Mouse (Mus musculus) cerebellum, postnatal 25 days (tissue): ENCODE data around the gene Elf2.
"Not testable (repeated sequence)": the region's sequence is repeated elsewhere in the genome, so short reads cannot be mapped to it uniquely, and the experiment has no call there.

Experiments used
- DNase-seq, 2 experiments: peaks; one replicate each; pipeline ENCODE4 v3.0.0; 2021; ENCODE audit warnings: mixed read lengths in 2 of 2

The Elf2 gene

DNA sequence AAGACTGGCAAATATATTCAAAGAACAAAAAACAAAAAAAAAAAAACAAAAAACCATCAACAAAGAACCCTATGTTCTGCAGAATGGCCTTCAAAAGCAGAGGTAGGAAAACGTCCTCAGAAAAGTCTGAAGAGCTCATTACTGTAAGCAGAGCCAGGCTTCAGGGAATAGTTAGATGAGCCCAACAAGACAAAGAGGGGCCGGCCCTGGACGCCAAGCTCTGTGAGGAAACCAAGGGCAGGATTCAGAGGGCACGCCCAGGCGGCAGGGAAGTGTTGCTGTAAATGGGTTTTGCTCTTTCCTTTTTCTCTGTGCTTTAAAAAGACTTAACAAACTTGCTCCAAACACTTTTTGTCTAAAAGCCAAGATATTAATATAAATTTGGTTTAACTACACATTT is 12.6 kb downstream of the Elf2 start:
- DNase-seq, result no peak

DNA sequence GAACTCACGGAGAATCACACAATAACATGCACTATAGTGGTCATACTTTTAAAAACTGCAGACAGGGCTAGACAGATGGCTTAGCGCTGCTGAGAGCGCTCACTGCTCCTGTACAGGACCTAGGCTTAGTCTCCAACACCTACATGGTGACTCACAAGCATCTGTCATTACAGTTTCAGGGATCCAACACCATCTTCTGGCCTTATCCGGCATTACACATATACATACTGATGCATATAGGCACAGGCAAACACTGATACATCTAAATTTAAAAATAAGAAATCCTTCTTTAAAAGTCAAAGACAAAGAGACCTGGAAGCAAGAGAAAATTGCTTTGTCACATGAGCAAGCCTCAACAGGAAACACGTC is 13.1 kb downstream of the Elf2 start:
- DNase-seq, result no peak

DNA sequence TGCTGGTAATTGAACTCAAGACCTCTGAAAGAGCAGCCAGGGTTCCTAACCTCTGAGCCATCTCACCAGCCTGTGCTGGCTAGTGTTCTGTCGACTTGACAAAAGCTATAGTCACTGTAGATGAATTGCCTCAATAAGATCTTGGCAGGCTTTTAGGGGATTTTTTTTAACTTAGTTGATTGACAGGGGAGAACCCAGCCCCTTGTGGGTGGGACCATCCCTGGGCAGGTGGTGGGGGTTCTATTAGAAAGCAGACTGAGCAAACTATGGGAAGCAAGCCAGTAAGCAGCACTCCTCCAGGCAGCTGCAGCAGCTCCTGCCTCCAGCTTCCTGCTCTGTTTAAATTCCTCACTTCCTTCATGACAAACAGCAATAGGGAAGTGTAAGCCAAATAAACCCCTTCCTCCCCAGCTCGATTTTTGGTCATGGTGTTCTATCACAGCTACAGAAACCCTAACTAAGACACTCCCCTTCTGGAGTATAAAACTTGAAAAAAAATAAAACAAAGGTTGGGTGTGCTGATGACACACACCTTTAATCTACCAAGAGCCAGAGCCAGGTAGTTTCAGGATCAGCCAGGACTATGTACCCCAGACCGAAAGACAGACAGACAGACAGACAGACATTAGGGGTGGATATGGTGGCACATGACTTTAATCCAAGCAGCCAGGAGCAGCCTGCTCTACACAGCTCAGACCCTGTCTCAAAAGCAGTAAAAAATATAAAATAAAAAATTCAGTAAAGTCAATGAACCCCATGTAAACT is 13.6 kb downstream of the Elf2 start:
- DNase-seq, result no peak

DNA sequence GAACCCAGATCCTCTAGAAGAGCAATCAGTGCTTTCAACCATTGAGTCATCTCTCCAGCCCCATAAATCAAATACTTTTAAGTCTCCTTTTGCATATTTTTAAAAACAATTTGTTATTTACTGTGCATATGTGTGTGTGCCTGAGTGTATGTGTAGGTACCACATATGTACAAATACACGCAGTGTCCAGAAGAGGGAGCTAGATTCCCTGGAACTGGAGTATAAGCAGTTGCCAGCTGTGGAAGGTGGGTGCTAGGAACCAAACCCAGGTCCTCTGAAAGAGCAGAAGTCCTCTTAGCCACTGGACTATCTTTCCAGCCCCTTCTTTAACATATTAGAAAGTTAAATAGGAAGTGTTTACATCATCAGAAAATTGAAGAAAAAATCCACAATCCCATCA is 15.0 kb downstream of the Elf2 start:
- no peak for DNase-seq

DNA sequence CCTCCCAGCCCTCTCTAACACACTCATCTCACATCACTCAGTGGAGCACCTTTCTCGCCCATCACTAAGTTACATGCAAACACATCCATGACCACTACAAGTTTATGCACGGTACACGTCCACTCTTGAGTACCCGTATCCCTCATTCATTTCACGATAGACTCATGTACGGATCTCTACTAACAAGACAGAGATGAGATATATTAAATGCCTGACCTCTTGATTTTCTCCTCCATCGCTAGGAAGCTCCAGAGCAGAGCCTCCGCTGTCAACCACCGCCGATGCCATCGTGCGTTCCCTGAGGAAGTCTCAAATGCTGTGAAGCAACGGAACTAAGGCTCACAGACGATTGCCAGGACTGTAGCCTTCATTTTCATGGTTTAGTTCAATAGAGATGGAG is 17.5 kb downstream of the Elf2 start:
- no peak for DNase-seq

DNA sequence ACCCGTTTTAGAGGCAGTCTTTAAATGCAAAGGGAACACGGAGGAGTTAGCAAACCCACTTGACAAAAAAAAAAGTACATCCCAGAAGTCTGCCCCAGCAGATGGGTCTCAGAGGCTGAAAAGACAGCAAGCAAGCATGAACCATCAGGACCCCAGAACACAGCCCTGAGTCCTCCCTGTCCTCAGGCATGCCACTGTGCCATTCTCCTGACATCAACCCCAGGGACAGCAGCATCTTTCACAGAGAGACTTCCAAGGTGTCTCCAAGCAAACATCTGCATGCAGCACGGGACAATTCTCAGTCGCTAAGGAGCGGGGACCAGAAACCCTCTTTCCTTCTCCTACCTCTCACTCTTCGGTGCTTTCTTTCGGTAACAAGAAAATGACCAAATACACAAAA is 18.1 kb downstream of the Elf2 start:
- DNase-seq, result no peak

DNA sequence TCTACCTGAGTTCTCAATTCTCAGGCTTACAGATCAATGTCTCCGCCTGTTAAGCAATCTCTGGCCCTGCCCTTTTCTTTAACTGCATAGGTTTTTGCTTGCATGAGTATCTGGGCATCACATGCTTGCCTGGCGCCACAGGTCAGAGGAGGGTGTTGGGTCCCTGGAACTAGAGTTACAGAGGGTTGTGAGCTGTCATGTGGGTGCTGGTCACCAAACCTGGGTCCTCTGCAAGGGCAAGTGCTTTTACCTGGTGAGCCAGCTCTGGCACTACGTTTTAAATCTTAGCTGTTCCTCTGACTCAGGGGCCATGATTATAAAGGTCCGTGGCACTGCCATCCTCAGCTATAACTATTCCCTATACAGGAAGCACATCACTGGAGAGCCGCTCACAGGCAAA is 19.3 kb downstream of the Elf2 start:
- no peak for DNase-seq

DNA sequence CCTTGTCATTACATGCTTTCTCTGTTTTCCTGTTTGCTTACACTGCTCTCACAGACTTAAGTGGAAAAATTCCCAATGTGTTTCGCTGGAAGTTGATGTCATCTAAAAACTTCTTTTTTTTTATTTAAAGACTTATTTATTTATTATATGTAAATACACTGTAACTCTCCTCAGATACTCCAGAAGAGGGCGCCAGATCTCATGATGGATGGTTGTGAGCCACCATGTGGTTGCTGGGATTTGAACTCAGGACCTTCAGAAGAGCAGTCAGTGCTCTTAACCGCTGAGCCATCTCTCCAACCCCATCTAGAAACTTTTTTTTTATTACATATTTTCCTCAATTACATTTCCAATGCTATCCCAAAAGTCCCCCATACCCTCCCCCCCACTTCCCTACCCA is 22.4 kb downstream of the Elf2 start:
- DNase-seq, result not testable (repeated sequence)

DNA sequence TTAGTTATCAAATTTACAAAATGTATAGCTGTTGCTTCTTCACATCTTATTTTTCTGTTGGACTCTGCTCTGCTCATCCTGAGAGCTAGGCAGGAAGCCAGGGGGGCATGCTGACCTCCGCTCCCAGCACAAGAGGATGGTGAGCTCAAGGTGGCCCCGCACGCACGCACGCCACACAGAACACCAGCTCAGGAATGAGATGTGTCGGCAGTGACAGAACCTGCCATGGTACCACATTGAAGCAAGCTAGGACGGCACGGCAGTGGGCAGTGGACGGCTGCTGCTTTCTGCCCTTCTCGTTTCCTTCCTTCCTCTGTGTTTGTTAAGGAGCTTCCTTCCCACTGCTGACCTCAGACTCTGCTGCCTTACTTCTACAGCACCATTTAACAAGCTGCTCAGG is 23.6 kb downstream of the Elf2 start:
- no peak for DNase-seq

DNA sequence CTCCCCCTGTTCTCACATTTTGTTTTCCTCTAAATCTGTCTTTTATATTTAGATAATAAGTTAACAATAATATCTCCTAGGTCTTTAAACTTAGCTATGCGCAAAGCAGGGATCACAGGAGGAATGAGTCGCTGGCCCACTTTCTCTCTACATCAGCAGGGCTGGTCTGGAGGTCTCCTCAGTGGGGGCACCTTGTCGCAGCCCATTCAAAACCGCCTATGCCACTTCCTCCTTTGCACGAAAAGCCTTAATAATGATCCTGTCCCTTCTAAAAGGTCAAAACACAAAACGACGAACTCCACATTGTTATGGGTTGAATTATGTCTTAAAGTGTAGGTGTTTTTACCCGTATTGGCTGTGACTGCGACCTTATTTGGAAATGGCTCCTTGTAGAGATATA is 28.8 kb downstream of the Elf2 start:
- no peak for DNase-seq

DNA sequence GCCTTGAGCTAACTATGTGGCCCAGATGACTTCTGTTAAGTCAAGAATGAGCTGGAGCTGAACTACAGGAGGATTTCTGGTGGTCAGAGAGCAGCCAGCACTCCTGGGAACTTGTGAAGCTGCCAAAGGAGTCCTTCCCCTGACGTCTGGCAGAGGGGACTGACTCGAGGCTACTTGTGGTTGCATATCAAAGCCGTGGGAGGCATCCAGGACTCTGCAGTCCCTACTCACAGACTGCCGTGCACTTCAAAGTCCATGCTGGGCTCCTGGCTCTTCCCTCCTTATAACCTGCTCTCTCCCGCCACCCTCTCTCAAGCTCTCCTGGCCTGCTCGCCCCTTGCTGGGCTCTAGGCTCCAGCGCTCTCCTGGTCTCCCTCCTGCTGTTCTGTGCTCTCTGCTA is 30.4 kb downstream of the Elf2 start:
- peak in 1 of 2 experiments; percentile 15 for DNase-seq

DNA sequence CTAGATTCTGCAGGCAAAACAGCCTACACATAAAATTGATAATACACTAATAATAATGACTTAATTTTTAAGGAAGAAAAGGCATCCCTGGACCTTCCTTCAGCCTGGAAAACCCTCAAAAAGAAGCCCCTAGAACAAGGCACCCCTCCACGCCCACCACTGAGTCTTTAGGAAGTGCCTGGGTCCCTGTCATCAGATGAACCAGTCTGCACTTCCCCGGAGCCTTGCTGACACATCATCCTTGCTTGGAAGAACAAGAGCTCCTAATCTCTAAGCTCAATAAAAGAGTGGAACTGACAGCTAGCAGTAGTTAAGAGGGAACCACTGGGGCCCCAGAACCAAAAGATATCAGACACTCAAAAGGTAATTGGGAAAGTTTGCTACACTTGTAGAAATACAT is 33.8 kb downstream of the Elf2 start:
- no peak for DNase-seq

DNA sequence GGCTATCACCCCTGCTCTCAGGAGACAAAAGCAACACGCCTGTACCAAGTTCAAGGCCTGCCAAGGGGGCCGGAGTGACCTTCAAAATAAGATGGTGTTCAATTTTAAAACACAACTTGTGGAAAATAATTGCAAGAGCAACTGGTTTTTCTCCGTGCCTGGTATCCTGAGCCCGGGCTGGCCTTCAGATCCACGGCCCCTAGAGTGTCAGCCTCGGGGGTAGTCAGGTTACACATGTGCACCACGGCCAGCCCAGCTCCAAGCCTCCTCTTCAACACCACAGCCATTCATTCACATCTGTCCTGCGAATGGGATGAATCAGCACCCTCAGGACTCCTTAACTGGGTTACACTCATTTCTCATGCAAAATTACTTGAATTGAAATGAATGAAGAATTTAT is 34.5 kb downstream of the Elf2 start:
- DNase-seq, result no peak

DNA sequence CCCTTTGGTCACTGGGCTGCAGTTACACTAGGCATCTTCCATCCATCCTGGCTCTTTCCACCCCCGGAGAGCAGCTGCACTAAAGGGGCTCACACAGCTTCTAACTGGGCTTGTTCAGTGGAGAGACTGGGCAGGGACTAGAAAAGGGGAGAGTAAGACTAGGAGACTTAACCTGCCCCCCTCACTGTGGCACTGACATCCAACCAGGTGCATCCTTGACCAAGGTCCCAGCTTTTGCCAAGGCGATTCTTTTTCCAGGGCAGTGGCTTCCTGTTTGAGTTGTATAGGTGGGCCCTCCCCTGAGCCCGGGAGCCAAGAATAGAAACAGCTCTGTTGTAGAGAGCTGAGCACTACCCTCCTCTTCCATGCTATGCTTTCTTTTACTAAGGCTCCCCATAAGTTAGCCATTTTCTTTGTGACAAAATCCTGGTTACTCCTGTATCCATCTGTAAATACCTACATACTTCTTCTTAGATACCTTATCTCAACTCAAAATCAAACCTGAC is 37.4 kb downstream of the Elf2 start:
- DNase-seq, result no peak

DNA sequence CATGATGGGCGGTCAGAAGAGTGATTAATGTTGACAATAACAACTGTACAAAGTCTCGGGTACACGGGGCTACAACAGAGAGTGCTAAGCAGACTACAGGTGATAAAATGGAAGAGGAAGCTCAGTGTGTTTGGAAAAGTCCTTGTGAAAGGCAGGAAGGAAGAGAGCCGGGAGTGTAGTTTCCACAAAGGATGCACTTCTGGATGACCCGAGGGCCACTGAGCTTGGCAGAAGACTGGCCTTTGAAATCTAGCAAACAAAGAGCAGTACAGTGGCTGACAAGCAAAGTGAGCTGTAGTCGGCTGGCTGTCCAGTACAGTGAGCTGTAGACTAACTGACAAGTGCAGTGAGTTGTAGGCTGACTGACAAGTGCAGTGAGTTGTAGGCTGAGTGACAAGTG is 38.9 kb downstream of the Elf2 start:
- no peak for DNase-seq

DNA sequence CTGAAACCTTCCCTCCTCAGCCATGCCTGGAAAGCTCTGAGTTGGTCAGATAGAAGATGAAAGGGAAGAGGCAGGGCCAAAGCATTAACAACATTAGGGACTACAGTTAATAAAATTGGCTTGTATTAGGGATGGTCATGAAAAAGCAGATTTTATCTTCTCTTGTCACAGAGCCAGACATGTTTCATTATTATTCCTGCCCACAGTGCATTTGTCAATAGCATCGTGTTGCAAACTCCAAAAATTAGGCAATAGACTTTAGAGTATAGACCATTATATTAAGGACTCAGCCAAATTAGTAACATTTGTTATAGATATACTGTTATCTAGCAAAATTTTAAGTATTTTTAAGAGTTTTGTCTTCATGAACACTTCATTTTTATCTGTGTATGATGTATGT is 43.7 kb downstream of the Elf2 start:
- no peak for DNase-seq

DNA sequence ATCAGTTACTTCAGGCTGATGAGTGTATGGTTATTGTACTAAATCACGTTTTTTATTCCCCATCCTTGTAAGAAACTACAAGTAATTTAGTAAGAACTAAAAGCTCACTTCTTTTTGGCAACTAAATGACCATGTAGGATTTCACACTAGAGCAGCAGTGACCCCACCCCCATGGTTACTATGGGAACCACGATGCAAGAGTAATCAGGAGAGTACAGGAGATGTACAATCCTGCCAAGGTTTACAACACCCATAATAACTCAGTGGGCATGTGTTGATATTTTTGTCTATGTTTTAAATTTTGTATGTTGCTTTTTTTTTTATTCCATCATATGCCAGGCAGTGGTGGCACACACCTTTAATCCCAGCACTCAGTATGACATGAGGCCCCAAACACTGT is 45.2 kb downstream of the Elf2 start:
- DNase-seq, result no peak

DNA sequence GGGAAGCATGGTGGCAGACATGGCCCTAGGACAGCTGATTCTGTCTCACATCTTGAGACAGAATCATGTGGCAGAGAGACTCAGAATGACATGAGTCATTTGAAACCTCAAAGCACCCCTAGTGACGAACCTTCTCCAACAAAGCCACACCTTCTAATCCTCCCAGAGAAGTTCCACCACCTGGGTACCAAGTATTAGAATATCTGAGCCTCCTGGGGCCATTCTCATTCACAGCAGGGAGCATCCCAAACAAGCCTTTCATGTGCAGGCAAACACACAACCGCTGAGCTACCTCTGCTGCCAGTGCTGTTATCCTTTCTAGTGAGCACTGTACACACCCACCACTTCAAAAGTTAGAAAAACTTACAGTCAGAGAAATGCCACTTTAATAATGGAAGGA is 46.2 kb downstream of the Elf2 start:
- no peak for DNase-seq

DNA sequence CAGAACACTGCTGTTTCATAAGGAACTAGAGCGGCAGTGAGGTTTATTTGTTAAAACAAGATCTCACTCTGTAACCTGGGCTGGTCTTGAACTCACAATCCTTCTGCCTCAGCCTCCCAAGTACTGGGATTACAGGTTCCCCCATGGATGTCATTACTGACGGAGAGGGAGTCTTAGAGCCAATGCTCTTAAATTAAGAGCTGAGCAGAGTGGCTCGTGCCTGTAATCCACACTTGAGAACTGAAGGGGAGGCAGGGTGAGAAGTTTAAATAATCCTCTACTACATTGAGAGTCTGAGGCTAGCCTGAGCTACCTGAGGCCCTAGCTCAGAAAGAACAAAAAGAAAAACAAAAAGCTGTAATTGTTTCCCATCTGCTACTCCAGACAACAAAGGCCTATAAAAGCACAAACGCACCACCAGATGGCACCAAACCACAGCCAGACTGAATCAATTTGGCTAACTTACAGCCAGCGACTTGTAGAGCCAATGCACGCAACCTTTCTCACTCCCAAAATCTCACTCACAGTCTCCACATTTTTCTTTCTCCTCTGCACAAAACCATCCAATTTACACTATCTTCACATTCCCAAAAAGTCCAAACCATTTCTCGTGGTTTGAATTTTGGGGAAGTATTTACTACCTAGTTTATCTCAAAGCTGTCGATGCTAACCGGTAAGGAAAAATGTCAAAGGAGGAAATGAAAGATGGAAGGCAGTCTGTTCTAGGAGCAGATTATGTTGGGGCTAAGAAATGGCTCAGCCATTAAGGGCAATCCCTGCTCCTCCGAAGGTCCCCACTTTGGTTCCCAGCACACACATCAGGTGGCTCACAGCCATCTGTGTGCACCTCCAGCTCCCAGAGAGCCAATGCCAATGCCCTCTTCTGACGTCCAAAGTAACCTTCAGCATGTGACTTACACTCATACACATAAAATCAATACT is 51.3 kb downstream of the Elf2 start:
- peak; percentile 85 to 91 for DNase-seq

DNA sequence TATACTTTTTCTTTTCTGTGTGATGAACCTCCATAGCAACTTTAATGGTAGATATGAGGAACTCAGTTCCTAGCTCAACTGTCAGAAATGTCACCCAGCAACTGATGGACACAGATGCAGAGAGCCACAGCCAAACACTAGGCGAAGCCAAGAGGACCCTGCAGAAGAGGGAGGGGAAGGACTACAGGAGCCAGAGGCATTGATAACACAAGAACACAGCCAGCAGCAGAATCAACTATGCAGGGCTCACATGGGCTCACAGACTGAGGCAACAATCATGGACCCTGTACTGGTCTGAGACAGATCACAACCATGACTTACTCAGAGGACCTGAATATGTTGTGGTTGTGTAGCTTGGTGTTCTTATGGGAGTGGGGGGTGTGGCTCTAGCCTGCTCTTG is 56.1 kb downstream of the Elf2 start:
- DNase-seq, result no peak

DNA sequence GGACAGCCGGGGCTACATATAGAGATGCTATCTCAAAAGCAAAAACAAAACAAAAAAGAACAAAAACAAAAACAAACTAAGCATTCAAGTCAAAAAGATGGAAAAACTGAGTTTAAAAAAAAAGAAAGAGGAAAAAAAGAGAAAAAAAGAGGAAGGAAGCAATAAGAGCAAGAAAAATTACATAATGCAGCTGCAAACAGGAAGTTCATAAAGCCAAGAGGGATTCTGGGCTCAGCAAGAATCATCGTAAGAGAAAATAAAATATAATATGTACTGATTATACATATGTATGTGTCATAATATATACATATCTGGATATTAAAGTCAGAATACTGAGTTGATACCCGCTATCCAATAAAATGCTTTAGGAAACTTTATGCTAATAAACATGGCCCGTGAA is 58.7 kb downstream of the Elf2 start:
- DNase-seq, result no peak

DNA sequence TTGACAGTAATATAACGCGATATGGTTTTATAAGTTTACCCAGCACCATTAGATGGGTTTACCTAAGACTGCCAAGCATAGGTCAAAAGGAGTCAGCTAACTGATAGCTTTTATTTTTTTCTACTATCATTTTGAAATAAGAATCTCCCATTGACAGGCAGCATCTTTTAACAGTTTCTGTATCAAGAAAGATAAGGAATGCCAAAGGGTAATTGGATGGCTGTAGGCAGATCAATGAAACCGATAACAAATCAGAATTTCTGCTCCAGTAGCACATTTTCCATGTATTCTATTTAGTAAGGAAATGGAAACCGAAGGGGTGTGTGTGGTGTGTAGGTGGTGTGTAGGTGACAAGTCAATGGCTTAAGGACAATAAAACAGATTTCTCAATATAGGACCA is 62.0 kb downstream of the Elf2 start:
- DNase-seq, result no peak

DNA sequence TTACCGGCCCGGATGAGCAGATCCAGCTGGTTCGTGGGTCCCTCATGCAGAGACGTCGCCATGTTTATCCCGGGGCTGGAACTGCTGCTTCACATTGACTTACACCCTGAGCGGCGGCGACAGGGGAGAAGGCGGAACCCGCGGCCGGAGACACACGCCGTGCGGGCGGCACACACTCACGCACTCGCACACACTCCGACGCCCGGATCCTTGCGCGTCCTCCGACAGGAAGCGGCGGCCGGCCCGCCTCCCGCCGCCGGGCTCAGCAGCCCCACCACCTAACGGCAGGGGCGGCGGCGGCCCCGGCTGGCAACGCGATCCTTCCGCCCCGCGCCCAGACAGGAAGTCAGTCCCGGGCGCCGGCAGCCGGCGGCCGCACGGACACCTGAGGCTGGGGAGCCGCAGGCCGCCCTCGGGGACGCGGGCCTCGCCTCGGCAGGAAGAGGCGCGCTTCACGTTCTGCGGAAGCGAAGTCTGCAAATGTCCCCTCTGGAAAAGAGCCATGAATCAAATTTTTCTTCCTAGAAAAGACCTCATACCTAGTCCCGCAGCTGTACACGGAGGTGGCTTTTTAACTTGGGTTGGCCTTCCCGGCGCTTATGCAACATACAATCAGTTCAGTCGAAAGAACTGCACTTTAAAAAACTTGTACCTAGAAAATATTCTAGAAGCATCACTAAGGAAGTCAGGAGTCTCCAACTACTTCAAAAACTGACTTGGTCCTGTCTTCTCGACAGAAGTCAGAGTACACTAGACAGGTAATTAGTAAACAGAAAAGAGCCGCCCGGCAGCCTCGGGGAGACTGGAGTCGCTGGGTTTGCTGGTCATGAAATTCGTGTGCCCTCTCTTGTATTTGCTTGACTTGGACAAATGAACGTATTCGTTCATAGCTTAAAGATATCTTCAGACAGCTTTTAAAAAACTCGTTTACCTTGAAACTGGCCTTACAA is 63.0 kb downstream of the Elf2 start:
- peak; percentile 85 to 90 for DNase-seq
